Mouse (Mus musculus): ENCODE results near the gene Prl7c1.
"Not testable (repeated sequence)": the region's sequence is repeated elsewhere in the genome, so short reads cannot be mapped to it uniquely, and the experiment has no call there.

Prl7c1 gene

DNA sequence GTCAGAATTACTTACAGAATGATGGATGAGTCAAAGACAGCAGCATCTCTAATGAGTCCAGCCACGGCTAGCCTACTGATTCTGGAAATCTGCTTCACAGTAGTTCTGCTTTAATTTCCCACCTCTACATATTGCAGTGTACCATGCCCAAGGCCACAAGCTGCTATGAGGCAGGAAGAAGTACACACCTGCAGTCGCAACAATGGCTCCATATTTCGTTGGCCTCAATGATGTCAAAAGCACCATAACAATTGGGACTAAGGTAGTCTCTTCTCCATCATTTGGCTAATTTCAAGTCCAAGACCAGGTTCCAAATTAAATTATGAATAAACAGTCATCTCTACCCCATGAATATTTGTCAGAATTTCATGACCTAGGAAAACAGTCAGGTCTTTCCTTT is at the start of gene Prl7c1:
Prl7c1 (minus strand) TSS at position 101 of the 400 bp plus-strand sequence.
- in situ Hi-C loops (cut with MboI; ENCODE audit: low sequenced_read_pairs): not testable (repeated sequence)

DNA sequence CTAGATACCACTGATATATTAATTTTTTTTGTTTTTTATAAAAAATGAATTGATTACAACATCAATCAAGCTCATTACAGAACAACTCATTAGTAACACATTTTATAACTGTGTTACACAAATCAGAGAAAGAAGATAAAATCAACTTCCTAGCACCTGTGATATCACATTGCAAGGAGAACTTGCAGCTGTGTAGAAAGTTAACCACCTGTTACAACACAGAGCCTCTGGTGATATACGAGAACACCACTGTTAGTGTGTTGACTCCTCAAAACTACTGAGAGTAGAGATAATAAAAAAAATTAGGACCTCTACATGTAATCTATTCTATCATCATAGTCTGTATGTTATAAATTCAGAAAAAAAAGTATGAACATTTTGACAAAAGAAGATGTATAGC is 22.2 kb upstream of the Prl7c1 start:
- in situ Hi-C loops (cut with MboI; ENCODE audit: low sequenced_read_pairs): no loop called here

DNA sequence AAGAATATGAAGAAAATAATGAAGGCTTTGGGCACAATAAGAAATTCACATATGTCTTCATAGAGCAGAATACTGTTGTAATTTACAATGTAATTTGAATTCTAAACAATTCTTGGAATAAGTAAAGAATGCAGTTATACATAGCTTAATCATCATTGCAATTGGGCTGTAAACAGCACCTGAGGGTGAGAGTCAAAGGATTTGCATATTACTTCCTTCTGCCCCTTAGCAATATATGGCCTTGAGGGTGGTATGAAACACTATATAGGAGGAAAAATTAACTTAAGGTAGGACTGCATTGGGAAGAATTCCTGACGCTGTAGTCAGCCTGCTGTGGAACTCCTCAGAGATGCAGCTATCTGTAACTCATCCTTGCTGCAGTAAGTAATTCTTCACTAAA is 20.8 kb upstream of the Prl7c1 start, which contains the start of gene Prl2a1:
Prl2a1 (plus strand) TSS at position 301 of the 400 bp plus-strand sequence.
- in situ Hi-C loops (cut with MboI; ENCODE audit: low sequenced_read_pairs): no loop called here

DNA sequence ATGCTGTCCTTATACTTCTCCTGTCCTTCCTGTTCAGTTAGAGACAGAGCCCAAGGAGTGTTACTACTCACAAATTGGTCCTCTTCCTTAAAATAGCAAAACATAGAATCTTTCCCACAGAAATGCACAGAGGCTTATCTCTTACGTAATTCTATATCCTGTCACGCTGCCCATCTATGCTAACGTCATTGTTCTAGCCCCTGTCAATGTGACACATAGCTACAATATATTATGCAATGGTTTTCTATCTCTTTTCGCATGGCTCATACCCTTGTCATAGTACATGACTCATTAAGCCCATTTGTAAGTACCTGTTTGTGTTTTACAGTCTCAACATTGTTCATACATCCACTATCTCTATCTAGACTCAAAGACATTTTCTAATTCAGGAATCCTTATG is 18.7 kb upstream of the Prl7c1 start:
- in situ Hi-C loops (cut with MboI; ENCODE audit: low sequenced_read_pairs): no loop called here

DNA sequence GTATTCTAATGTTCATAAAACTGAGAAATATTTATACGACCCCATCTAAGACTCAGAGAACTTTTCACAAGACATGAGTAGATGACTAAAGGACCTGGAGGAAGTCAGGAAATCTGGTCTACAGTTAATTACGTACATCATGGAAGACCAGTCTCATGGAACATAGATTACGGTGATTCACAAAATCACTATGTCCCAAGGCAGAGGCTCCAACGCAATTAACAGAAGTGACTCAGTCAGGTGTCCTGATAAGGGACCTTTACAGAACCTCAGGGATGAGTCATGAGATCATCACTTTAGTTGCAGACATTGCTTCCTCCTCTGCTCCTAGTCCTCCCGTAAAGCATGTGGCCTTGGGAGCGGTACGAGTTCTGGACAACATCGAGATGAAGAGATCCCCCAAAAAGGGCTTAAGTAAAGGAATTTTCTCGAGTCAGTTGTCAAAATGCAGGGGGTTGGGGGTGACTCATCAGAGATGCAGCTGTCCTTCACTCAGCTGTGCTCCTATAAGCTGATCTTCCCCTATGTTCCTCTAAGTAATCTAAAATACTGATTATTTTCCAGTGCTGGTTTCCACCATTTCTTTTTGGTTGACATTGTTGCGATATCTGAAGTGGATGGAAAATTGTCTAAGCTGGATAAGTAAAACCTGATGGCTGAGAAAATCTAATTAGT is 46.0 kb downstream of the Prl7c1 start:
- in situ Hi-C loops (cut with MboI; ENCODE audit: low sequenced_read_pairs): no loop called here

DNA sequence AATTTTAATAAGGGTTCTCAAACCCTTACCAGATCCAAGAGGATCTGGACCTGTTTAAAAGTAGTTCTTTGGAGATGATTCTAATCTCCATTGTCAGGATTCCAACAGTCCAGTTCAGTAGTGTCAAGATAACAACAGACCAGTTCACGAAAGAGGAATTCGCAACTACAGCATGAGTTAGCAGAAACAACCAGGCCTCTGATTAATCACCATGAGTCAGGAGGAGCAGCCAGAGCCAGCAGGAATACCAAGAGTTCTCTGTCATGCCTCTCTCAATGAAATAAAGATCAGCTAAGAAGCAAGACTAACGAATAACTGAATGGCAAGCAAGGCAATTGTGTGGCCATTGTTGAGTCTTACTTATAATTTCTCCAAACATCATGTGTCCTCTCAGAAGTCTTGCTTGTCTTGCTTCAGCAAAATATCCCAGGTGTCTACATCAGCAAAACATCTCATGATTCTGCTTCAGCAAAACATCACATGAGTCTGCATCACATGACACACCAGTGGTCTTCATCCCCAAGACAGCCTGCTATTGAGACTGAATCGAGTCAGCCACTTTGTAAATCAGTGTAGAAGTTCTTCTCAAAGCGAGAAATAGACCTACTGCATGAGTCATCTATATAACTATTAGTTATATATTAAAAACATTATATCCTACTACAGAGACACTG is 50.2 kb downstream of the Prl7c1 start:
- in situ Hi-C loops (cut with MboI; ENCODE audit: low sequenced_read_pairs): not testable (repeated sequence)

DNA sequence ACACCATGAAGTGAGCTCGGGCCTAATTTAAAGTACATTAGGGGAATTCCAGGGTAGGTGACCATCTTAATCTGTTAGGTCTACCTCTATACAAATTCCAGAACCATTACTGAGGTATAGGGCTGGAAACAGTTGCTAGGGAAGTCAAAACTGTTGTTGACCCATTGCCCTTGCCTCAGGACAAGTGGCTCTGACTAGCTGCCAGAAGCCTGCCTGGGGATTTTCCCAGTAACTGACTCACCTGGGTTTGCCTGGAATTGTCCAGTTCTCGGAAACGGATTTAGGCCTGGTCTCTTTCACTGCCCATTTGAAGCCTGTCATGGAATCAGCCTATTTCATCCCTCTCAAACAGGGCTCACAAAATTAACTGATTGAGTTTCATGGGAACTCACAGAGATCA is 55.5 kb downstream of the Prl7c1 start:
- in situ Hi-C loops (cut with MboI; ENCODE audit: low sequenced_read_pairs): not testable (repeated sequence)
